Mouse (Mus musculus): ENCODE data around the gene Madd. TPM values are rescaled to one million over a fixed set of nuclear protein-coding genes. Genes with fewer than 3 reads are reported as not detected.

Gene Madd
- polyA plus RNA-seq, 1 experiment from 2014 or later: 12.2 TPM

GRCm38 (mm10) chr2:91169587-91170322, 13.9 kb downstream of the Madd start:
- H3K4me1 ChIP-seq: no peaks in the 10 kb centered on the region
- H3K27ac ChIP-seq: no peak overlapping the region
- no peaks in the 10 kb centered on the region for H3K9me3 ChIP-seq
- no peak for ATAC-seq (ENCODE audit: insufficient number of reproducible peaks, low FRiP score, low TSS enrichment, low read depth)
- H3K4me2 ChIP-seq: no peak overlapping the region
- no peak overlapping the region for H3K9ac ChIP-seq
- H3K36me3 ChIP-seq: peaks cover 63% of the 10 kb centered on the region
- no peak overlapping the region for H3K4me3 ChIP-seq
- H3K27me3 ChIP-seq: no peaks in the 10 kb centered on the region
- 82% methylated on average over 25 of the region's 25 CpGs for whole genome bisulfite sequencing

GRCm38 (mm10) chr2:91167629-91168028, 16.0 kb downstream of the Madd start:
- H3K27me3 ChIP-seq: no peaks in the 10 kb centered on the region
- no peaks in the 10 kb centered on the region for H3K9me3 ChIP-seq
- no peak overlapping the region for H3K27ac ChIP-seq
- 72% methylated on average over 4 of the region's 4 CpGs for WGBS
- H3K4me3 ChIP-seq: no peak overlapping the region
- peaks cover 64% of the 10 kb centered on the region for H3K36me3 ChIP-seq
- no peaks in the 10 kb centered on the region for H3K4me1 ChIP-seq
- no peak overlapping the region for H3K4me2 ChIP-seq
- no peak overlapping the region for H3K9ac ChIP-seq
- ATAC-seq (ENCODE audit: insufficient number of reproducible peaks, low FRiP score, low TSS enrichment, low read depth): no peak

GRCm38 (mm10) chr2:91164991-91165390, 18.6 kb downstream of the Madd start:
- Histone ChIP-seq H3K4me1 (no peaks in the 10 kb centered on the region), H3K4me3 (no peak overlapping the region), H3K9me3 (no peaks in the 10 kb centered on the region), H3K27ac (no peak overlapping the region), H3K4me2 (no peak overlapping the region), H3K9ac (no peak overlapping the region), H3K27me3 (no peaks in the 10 kb centered on the region), H3K36me3 (peaks cover 78% of the 10 kb centered on the region)
- 83% methylated on average over 6 of the region's 6 CpGs for WGBS
- no peak for ATAC-seq (ENCODE audit: insufficient number of reproducible peaks, low FRiP score, low TSS enrichment, low read depth)

- Histone ChIP-seq H3K36me3 (peaks cover 73% of the 10 kb centered on the region), H3K27me3 (no peaks in the 10 kb centered on the region), H3K4me1 (no peaks in the 10 kb centered on the region), H3K9ac (no peak overlapping the region), H3K9me3 (no peaks in the 10 kb centered on the region), H3K27ac (no peak overlapping the region), H3K4me3 (no peak overlapping the region), H3K4me2 (no peak overlapping the region)
- WGBS: 86% methylated on average over 5 of the region's 5 CpGs
- ATAC-seq (ENCODE audit: insufficient number of reproducible peaks, low FRiP score, low TSS enrichment, low read depth): no peak
Measured at GRCm38 (mm10) chr2:91163532-91163931, 20.1 kb downstream of the Madd start.

- WGBS: 73% methylated on average over 4 of the region's 4 CpGs
Measured at GRCm38 (mm10) chr2:91162952-91163351, 20.7 kb downstream of the Madd start.

GRCm38 (mm10) chr2:91160591-91160990, 23.0 kb downstream of the Madd start:
- Histone ChIP-seq H3K9ac (no peak overlapping the region), H3K27me3 (no peaks in the 10 kb centered on the region), H3K4me2 (no peak overlapping the region), H3K9me3 (no peaks in the 10 kb centered on the region), H3K4me3 (no peak overlapping the region), H3K36me3 (peaks cover 72% of the 10 kb centered on the region), H3K27ac (no peak overlapping the region), H3K4me1 (no peaks in the 10 kb centered on the region)
- no peak for ATAC-seq (ENCODE audit: insufficient number of reproducible peaks, low FRiP score, low TSS enrichment, low read depth)
- 84% methylated on average over 6 of the region's 6 CpGs for WGBS

More at GRCm38 (mm10) chr2:91162952-91163351, 20.7 kb downstream of the Madd start:
- Histone ChIP-seq H3K4me2 (no peak overlapping the region), H3K4me3 (no peak overlapping the region), H3K27ac (no peak overlapping the region), H3K9ac (no peak overlapping the region), H3K9me3 (no peaks in the 10 kb centered on the region), H3K36me3 (peaks cover 73% of the 10 kb centered on the region), H3K27me3 (no peaks in the 10 kb centered on the region), H3K4me1 (no peaks in the 10 kb centered on the region)
- no peak for ATAC-seq (ENCODE audit: insufficient number of reproducible peaks, low FRiP score, low TSS enrichment, low read depth)

- H3K4me3 ChIP-seq: no peak overlapping the region
- ATAC-seq (ENCODE audit: insufficient number of reproducible peaks, low FRiP score, low TSS enrichment, low read depth): no peak
- H3K9me3 ChIP-seq: no peaks in the 10 kb centered on the region
- H3K36me3 ChIP-seq: peaks cover 68% of the 10 kb centered on the region
- H3K9ac ChIP-seq: no peak overlapping the region
- no peak overlapping the region for H3K27ac ChIP-seq
- WGBS: 18% methylated on average over 6 of the region's 6 CpGs
- no peaks in the 10 kb centered on the region for H3K27me3 ChIP-seq
- no peaks in the 10 kb centered on the region for H3K4me1 ChIP-seq
- H3K4me2 ChIP-seq: no peak overlapping the region
Measured at GRCm38 (mm10) chr2:91157002-91157752, 26.5 kb downstream of the Madd start.

- H3K36me3 ChIP-seq: peaks cover 57% of the 10 kb centered on the region
- no peaks in the 10 kb centered on the region for H3K27me3 ChIP-seq
- ATAC-seq (ENCODE audit: insufficient number of reproducible peaks, low FRiP score, low TSS enrichment, low read depth): no peak
- H3K4me2 ChIP-seq: no peak overlapping the region
- H3K9ac ChIP-seq: no peak overlapping the region
- no peaks in the 10 kb centered on the region for H3K9me3 ChIP-seq
- H3K4me1 ChIP-seq: no peaks in the 10 kb centered on the region
- H3K4me3 ChIP-seq: no peak overlapping the region
- H3K27ac ChIP-seq: no peak overlapping the region
- WGBS: 88% methylated on average over 3 of the region's 3 CpGs
Measured at GRCm38 (mm10) chr2:91154091-91154490, 29.5 kb downstream of the Madd start.

- Histone ChIP-seq H3K9me3 (no peaks in the 10 kb centered on the region), H3K9ac (no peak overlapping the region), H3K27ac (no peak overlapping the region), H3K36me3 (peaks cover 54% of the 10 kb centered on the region), H3K4me1 (no peaks in the 10 kb centered on the region), H3K4me3 (no peak overlapping the region), H3K27me3 (no peaks in the 10 kb centered on the region), H3K4me2 (no peak overlapping the region)
- WGBS: 83% methylated on average over 3 of the region's 3 CpGs
- no peak for ATAC-seq (ENCODE audit: insufficient number of reproducible peaks, low FRiP score, low TSS enrichment, low read depth)
Measured at GRCm38 (mm10) chr2:91152885-91153377, 30.7 kb downstream of the Madd start.

GRCm38 (mm10) chr2:91151331-91151730, 32.3 kb downstream of the Madd start:
- no peak overlapping the region for H3K27ac ChIP-seq
- WGBS: 72% methylated on average over 1 of the region's 1 CpGs
- no peak for ATAC-seq (ENCODE audit: insufficient number of reproducible peaks, low FRiP score, low TSS enrichment, low read depth)
- H3K4me2 ChIP-seq: no peak overlapping the region
- no peaks in the 10 kb centered on the region for H3K27me3 ChIP-seq
- H3K4me1 ChIP-seq: no peaks in the 10 kb centered on the region
- peaks cover 50% of the 10 kb centered on the region for H3K36me3 ChIP-seq
- no peak overlapping the region for H3K4me3 ChIP-seq
- H3K9me3 ChIP-seq: no peaks in the 10 kb centered on the region
- H3K9ac ChIP-seq: no peak overlapping the region

- Histone ChIP-seq H3K9ac (no peak overlapping the region), H3K9me3 (no peaks in the 10 kb centered on the region), H3K4me2 (no peak overlapping the region), H3K36me3 (peaks cover 48% of the 10 kb centered on the region), H3K27ac (no peak overlapping the region), H3K4me3 (no peak overlapping the region), H3K27me3 (no peaks in the 10 kb centered on the region), H3K4me1 (no peaks in the 10 kb centered on the region)
- ATAC-seq (ENCODE audit: insufficient number of reproducible peaks, low FRiP score, low TSS enrichment, low read depth): no peak
Measured at GRCm38 (mm10) chr2:91148101-91148500, 35.5 kb downstream of the Madd start.

- Histone ChIP-seq H3K4me3 (no peak overlapping the region), H3K36me3 (peaks cover 68% of the 10 kb centered on the region), H3K9me3 (no peaks in the 10 kb centered on the region), H3K27me3 (no peaks in the 10 kb centered on the region), H3K4me1 (no peaks in the 10 kb centered on the region), H3K9ac (no peak overlapping the region), H3K4me2 (no peak overlapping the region), H3K27ac (no peak overlapping the region)
- ATAC-seq (ENCODE audit: insufficient number of reproducible peaks, low FRiP score, low TSS enrichment, low read depth): no peak
- 97% methylated on average over 11 of the region's 11 CpGs for whole genome bisulfite sequencing
Measured at GRCm38 (mm10) chr2:91143401-91143800, 40.2 kb downstream of the Madd start.
